Mouse (Mus musculus) heart, embryonic 11.5 days (tissue): ENCODE measurements around the gene Prdm5. TPM values are rescaled to one million over a fixed set of nuclear protein-coding genes. Genes with fewer than 3 reads are reported as not detected.
A peak's percentile ranks its signal among the peaks of the same experiment; 100 is the strongest.

Experiments
- ATAC-seq: fragments of 200-750 bp; cut with Nextera tagmentation; replicated peaks from 2 replicates; pipeline ENCODE4 v1.8.0; 2017; ENCODE audit warnings: moderate library complexity; ENCODE audit not compliant: insufficient number of reproducible peaks, low FRiP score, low TSS enrichment
- H3K27ac ChIP-seq: fragments of 300-500 bp; sonication (generic); 2 replicates; pipeline ENCODE4 v1.5.1; 2014; ENCODE audit warnings: mild to moderate bottlenecking, low read depth, low read length
- H3K27me3 ChIP-seq: fragments of 300-500 bp; sonication (generic); 2 replicates; pipeline ENCODE4 v1.6.1; 2014; ENCODE audit warnings: mild to moderate bottlenecking, low read length, mixed read lengths; ENCODE audit not compliant: control insufficient read depth, insufficient read depth
- H3K36me3 ChIP-seq: fragments of 300-500 bp; sonication (generic); 2 replicates; pipeline ENCODE4 v1.6.1; 2014; ENCODE audit warnings: mild to moderate bottlenecking, low read length, moderate library complexity, mixed read lengths; ENCODE audit not compliant: control insufficient read depth, insufficient read depth
- H3K4me1 ChIP-seq: fragments of 300-500 bp; sonication (generic); 2 replicates; pipeline ENCODE4 v1.6.1; 2014; ENCODE audit warnings: low read length; ENCODE audit not compliant: control insufficient read depth, insufficient read depth
- H3K4me2 ChIP-seq: fragments of 300-500 bp; sonication (generic); 2 replicates; pipeline ENCODE4 v1.6.1; 2014; ENCODE audit warnings: mild to moderate bottlenecking, moderate library complexity
- H3K4me3 ChIP-seq: fragments of 300-500 bp; sonication (generic); 2 replicates; pipeline ENCODE4 v1.5.1; 2014; ENCODE audit warnings: low read depth, low read length
- H3K9ac ChIP-seq: fragments of 300-500 bp; sonication (generic); 2 replicates; pipeline ENCODE4 v1.6.1; 2014; ENCODE audit warnings: mild to moderate bottlenecking, low read depth, low read length, moderate library complexity
- H3K9me3 ChIP-seq: fragments of 300-500 bp; sonication (generic); replicated peaks from 2 replicates; pipeline ENCODE4 v1.6.1; 2016; ENCODE audit warnings: low read length; ENCODE audit not compliant: control insufficient read depth
- WGBS: fragments of 180-500 bp; shearing (Covaris S2); extraction: QIAGEN DNeasy Blood & Tissue Kit; methylation state at CpG from one replicate; pipeline ENCODE4 v1.1.7; 2014; ENCODE audit not compliant: insufficient replicate concordance; 5-methylcytosine and 5-hydroxymethylcytosine counted together
- polyA plus RNA-seq: library from polyadenylated mRNA; unstranded; fragments of >200 nt; fragmentation: Nextera tagmentation; extraction: Ambion mirVana; gene quantifications from 2 replicates; pipeline ENCODE4 v1.2.1, GENCODE M21; 2014

Prdm5 gene
- polyA plus RNA-seq, result 12.1 and 14.6 TPM in 2 replicates

DNA sequence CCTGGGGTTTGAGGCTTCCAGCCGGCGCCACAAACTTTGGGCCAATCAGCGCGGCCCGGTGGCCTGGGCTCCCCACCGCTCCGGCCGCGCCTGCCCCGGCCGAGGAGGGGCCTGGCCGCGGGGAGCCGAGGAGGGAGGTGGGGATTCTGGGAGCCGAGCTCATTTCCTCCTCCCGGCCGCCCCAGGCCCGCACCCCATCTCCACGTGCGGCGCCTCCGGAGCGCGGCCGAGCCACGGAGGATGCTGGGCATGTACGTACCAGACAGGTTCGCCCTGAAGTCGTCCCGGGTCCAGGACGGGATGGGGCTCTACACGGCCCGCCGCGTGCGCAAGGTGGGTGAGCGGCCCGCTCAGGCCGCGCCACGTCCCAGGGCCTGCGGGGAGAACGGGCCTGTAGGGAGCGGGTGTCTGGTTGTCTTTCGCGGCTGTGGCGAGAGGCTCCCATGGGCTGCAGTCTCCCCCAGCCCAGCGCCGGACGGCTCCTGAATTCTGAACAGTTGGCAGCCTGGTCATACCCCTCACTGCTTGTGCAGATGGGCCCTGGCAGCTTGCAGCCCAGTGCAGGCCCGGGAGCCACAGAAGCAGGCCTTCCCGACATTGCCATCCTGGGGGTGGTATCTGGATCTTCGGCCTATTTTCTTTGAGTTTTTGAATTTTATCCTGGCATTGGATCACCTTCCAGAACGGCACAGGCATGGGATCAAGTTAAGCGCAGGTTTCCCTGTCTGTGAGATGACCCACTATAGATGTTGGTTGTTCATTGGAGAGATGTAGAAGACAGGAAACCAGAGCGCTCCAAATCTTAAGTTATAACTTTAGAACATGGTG, at the start of gene Prdm5:
TSS of gene Prdm5 (plus strand) at position 128 of the 828 bp plus-strand sequence.
- peak; percentile 85 for ATAC-seq
- H3K9me3 ChIP-seq, result no peaks in the 10 kb centered on the region
- peak within 1 kb of the TSS; percentile 86 for H3K4me2 ChIP-seq
- peaks cover 3% of the 10 kb centered on the region; the same call in 1 of the 2 replicates for H3K4me1 ChIP-seq
- H3K9ac ChIP-seq, result peak within 1 kb of the TSS; percentile 87
- 4% methylated on average over 56 of the region's 56 CpGs for WGBS
- peak within 1 kb of the TSS; percentile 50; the same call in 1 of the 2 replicates for H3K27ac ChIP-seq
- peak within 1 kb of the TSS; percentile 71 for H3K4me3 ChIP-seq
- H3K27me3 ChIP-seq, result no peaks in the 10 kb centered on the region
- no peaks in the 10 kb centered on the region for H3K36me3 ChIP-seq

DNA sequence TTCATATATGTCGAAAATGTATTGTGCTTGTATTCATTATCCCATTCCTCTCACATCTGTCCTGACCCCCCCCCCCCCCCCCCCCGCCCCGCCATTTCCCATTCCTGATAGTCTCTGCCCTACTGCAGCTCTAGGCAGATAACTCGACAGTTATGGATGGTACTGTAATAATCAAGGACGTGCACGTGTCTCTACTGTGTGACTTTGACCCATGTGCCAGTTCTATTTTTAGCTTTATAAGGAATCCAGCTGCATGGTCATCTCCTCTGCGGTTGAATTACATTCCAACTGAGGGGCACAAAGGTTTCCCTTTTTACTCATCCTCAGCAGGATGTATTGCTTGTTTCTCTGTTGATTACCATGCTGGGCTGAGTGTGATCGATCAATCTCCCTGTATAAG, 39.3 kb upstream of the Prdm5 start:
- H3K27ac ChIP-seq, result no peak overlapping the region
- H3K4me2 ChIP-seq, result no peak overlapping the region
- no peak overlapping the region for H3K9ac ChIP-seq
- no peaks in the 10 kb centered on the region for H3K36me3 ChIP-seq
- H3K4me1 ChIP-seq, result no peaks in the 10 kb centered on the region
- H3K4me3 ChIP-seq, result no peak overlapping the region
- WGBS, result 28% methylated on average over 6 of the region's 8 CpGs
- H3K9me3 ChIP-seq, result no peaks in the 10 kb centered on the region
- H3K27me3 ChIP-seq, result no peaks in the 10 kb centered on the region
- ATAC-seq, result no peak

DNA sequence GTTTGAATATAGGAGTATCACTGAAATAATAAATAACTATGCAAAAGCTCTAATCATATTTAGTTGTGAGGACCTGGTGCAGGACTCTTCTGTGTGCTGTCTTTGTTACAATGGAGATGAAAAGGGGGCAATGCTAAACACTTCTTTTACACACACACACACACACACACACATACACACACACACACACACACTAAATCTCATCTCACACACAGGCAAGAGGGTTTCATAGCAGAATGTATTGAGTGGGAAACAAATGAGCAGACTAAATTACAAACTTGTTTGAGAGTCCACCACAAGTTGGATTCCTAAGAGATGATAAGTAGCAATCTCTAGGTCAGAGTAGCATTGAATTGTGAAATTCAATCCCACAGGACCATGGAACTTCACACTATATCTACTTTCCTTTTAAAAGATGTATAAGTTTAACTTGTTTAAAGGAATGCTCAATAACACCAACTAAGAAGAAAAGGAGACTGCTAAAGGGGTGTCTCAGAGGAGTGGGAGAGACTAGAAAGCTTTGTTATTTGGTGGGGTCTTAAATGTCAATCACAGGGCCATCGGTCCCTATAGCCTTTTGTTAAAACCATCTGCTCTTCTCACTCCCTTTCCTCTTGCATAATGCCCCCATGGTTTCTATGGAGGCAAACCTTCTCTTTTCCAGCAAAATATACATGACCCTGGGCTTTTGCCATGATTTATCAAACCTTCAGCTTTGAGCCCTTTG, 35.5 kb upstream of the Prdm5 start:
- no peak overlapping the region for H3K27ac ChIP-seq
- no peaks in the 10 kb centered on the region for H3K9me3 ChIP-seq
- no peak for ATAC-seq
- no peaks in the 10 kb centered on the region for H3K27me3 ChIP-seq
- no peaks in the 10 kb centered on the region for H3K36me3 ChIP-seq
- no peaks in the 10 kb centered on the region for H3K4me1 ChIP-seq
- no peak overlapping the region for H3K4me2 ChIP-seq
- H3K9ac ChIP-seq, result no peak overlapping the region
- no peak overlapping the region for H3K4me3 ChIP-seq
- WGBS, result 43% methylated on average over 1 of the region's 1 CpGs

DNA sequence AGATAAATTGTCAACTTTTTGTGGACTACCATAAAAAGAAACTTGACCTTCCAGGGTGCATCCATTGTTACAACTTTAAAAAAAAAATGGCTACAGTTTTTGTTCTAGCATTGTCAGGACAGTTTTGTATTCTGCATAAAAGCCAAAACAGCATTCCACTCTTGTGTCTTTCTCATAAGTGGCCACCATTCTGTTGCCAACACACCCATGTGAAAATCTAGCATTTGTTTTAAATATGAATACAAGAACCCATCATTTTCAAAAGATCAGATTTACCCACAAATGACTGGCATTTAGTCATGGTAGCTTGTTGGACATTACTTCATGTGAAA, 35.0 kb upstream of the Prdm5 start:
- H3K27ac ChIP-seq, result no peak overlapping the region
- H3K36me3 ChIP-seq, result no peaks in the 10 kb centered on the region
- H3K4me3 ChIP-seq, result no peak overlapping the region
- H3K4me1 ChIP-seq, result no peaks in the 10 kb centered on the region
- no peaks in the 10 kb centered on the region for H3K9me3 ChIP-seq
- no peak for ATAC-seq
- H3K4me2 ChIP-seq, result no peak overlapping the region
- H3K27me3 ChIP-seq, result no peaks in the 10 kb centered on the region
- H3K9ac ChIP-seq, result no peak overlapping the region

DNA sequence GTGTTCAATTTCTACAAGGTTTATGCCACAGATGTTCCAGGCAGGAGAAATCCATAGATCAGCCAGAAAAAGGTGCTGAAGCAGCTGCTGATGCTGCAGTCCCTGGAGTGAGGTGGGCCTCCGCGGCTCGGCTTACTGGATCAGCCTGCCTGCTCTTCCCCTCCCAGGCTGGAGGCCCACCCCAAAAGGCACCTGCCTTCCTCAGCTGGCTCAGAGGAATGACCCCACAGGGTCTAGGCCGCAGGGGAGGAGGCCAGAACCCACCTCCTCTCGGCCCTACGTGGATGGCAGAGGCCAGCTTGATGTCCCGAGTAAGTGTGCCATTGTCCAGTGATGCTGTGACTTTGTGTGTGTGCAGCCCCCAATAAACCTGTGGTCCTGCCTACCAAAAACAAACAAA, 20.6 kb upstream of the Prdm5 start:
- no peaks in the 10 kb centered on the region for H3K9me3 ChIP-seq
- H3K4me1 ChIP-seq, result no peaks in the 10 kb centered on the region
- no peak overlapping the region for H3K27ac ChIP-seq
- H3K4me3 ChIP-seq, result no peak overlapping the region
- no peak for ATAC-seq
- no peaks in the 10 kb centered on the region for H3K36me3 ChIP-seq
- WGBS, result 74% methylated on average over 7 of the region's 7 CpGs
- H3K9ac ChIP-seq, result no peak overlapping the region
- H3K4me2 ChIP-seq, result no peak overlapping the region
- no peaks in the 10 kb centered on the region for H3K27me3 ChIP-seq

DNA sequence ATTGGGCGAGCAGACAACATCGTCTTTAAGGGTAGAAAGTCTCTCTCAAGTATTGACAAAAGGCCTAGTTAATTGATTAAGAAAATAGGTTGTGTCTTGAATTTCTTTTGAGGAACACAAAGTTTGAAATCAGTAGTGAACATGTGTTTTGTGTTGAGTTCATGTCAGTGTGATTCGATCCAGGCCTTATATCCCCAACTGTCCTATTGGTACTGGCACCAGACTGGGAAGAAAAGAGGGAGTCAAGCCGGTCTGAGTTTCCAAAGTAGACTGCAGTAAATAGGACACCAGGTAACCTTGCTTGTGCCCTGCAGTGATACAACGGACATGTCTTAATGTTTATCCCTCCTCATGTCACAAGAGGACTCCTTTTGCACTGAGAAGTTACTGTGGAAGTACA, 19.6 kb upstream of the Prdm5 start:
- Histone ChIP-seq H3K36me3 (no peaks in the 10 kb centered on the region), H3K27me3 (no peaks in the 10 kb centered on the region), H3K9ac (no peak overlapping the region), H3K4me2 (no peak overlapping the region), H3K27ac (no peak overlapping the region), H3K4me3 (no peak overlapping the region), H3K4me1 (no peaks in the 10 kb centered on the region), H3K9me3 (no peaks in the 10 kb centered on the region)
- WGBS, result 74% methylated on average over 5 of the region's 5 CpGs
- no peak for ATAC-seq

DNA sequence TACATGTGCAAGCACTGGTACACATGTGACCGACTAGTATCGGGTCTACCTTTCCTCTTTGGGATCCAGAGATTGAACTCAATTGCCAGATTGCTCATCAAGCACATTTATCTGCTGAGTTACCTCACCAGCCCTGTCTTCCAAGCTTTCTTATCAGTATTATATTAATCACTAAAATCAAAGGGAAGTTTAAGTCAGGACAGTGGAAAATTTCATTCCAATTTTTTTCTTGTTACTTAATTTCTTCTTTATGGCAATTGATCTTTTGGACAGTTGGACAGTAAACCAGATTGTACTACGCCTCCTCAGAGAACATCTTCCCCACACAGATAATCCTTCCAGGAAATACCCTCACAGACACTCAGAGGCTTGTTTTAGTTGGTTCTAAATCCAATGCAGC, 18.7 kb upstream of the Prdm5 start:
- 79% methylated on average over 3 of the region's 3 CpGs for WGBS
- no peak for ATAC-seq
- H3K4me1 ChIP-seq, result no peaks in the 10 kb centered on the region
- H3K9me3 ChIP-seq, result no peaks in the 10 kb centered on the region
- no peak overlapping the region for H3K4me3 ChIP-seq
- no peaks in the 10 kb centered on the region for H3K36me3 ChIP-seq
- H3K27ac ChIP-seq, result no peak overlapping the region
- H3K4me2 ChIP-seq, result no peak overlapping the region
- no peak overlapping the region for H3K9ac ChIP-seq
- H3K27me3 ChIP-seq, result no peaks in the 10 kb centered on the region

DNA sequence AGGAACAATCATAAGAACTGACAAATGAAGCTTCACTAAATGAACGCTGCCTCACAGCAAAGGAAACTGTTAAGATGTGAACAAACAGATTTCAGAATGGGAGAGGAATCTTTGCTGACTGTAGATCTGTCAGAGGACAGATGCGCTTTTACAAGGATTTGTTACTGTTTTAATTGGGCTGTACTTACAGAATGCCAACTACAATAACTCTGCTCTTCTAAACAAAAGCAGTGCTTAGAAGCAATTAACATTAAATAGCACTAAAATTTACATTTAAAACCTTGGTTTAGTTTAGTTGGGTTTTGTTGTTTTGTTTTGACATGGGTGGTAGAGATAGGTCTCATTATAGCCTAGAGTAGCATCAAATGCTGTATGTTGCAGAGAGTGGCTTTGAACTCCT, 14.3 kb upstream of the Prdm5 start:
- H3K27ac ChIP-seq, result no peak overlapping the region
- no peaks in the 10 kb centered on the region for H3K36me3 ChIP-seq
- H3K9me3 ChIP-seq, result no peaks in the 10 kb centered on the region
- no peaks in the 10 kb centered on the region for H3K27me3 ChIP-seq
- H3K9ac ChIP-seq, result no peak overlapping the region
- H3K4me2 ChIP-seq, result no peak overlapping the region
- WGBS, result 75% methylated on average over 2 of the region's 2 CpGs
- no peak overlapping the region for H3K4me3 ChIP-seq
- H3K4me1 ChIP-seq, result no peaks in the 10 kb centered on the region
- ATAC-seq, result no peak
